Mouse (Mus musculus) erythroblast, embryonic 14.5 days (primary cell): ENCODE results near the gene Erp44.

Source experiments
- GATA1 ChIP-seq: IDR thresholded peaks from 2 replicates; pipeline ENCODE4 v1.6.1; 2012; ENCODE audit warnings: low read length, inconsistent platforms, mixed read lengths
- TAL1 ChIP-seq: IDR thresholded peaks from 3 replicates; pipeline ENCODE4 v1.6.1; 2012; ENCODE audit warnings: low read length, inconsistent platforms, mixed read lengths

- TF ChIP-seq TAL1 (no peak), GATA1 (no peak)
Observed at GRCm38 (mm10) chr4:48180922-48181321, 98.4 kb downstream of the Erp44 start.
